Mouse (Mus musculus) lung, adult 2 months (tissue): ENCODE results near the gene Cst9.

ENCODE experiments used
- CTCF ChIP-seq: fragments of 200-500 bp; IDR thresholded peaks from 2 replicates; pipeline ENCODE4 v1.5.1; 2011; ENCODE audit warnings: mild to moderate bottlenecking, low read length, control low read depth; ENCODE audit not compliant: insufficient read depth
- POLR2A ChIP-seq: fragments of 200-500 bp; IDR thresholded peaks from 2 replicates; pipeline ENCODE4 v1.6.1; 2011; ENCODE audit warnings: low read depth, mild to moderate bottlenecking, control low read depth, low read length, borderline replicate concordance; ENCODE audit errors: extremely low read depth

DNA sequence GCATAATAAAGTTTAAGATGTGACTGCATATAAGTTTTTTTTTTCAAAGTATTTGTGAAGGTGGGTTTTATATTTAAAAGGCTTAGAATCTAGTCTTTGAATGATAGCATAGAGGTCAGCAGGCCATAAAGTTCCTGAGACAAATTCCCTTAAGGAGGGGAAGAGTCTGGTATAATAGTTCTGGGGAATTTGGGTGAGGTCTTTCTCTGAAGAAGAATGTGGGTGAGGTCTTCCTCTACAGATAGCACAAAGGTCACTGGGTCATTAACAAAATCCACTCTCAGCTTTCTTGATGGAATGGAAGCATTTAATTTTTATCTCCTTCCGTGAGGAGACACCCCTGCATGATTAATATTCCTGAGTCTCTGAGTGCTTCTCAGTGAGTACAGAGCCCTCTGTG is 9.0 kb upstream of the Cst9 start:
- TF ChIP-seq CTCF (no peak), POLR2A (no peak)
